Mouse (Mus musculus): ENCODE measurements around the gene Rabepk. TPM values are rescaled to one million over a fixed set of nuclear protein-coding genes. Genes with fewer than 3 reads are reported as not detected.
"Not testable (repeated sequence)": the region's sequence is repeated elsewhere in the genome, so short reads cannot be mapped to it uniquely, and the experiment has no call there.

Gene Rabepk
- 18.6 and 21.0 TPM in 2 replicates for polyA plus RNA-seq (2012; rRNA removed)

- TF ChIP-seq POLR2A (IDR thresholded peaks at IDR 0.05; ENCODE audit: borderline replicate concordance, extremely low read depth, insufficient read depth, insufficient read length, poor library complexity, severe bottlenecking) (no peak), CTCF (IDR thresholded peaks at IDR 0.05; ENCODE audit: borderline replicate concordance, extremely low read depth, insufficient read depth, insufficient read length) (no peak)
- DNase-seq (ENCODE audit: low read depth): peak; percentile 86
Measured at GRCm38 (mm10) chr2:34799357-34800256, at the start of gene Rabepk. TSS of gene Rabepk (minus strand) at chr2:34799912.

- DNase-seq (ENCODE audit: low read depth): no peak
- TF ChIP-seq CTCF (IDR thresholded peaks at IDR 0.05; ENCODE audit: borderline replicate concordance, extremely low read depth, insufficient read depth, insufficient read length) (no peak), POLR2A (IDR thresholded peaks at IDR 0.05; ENCODE audit: borderline replicate concordance, extremely low read depth, insufficient read depth, insufficient read length, poor library complexity, severe bottlenecking) (no peak)
Measured at GRCm38 (mm10) chr2:34847702-34848101, 48.0 kb upstream of the Rabepk start.

GRCm38 (mm10) chr2:34843211-34843939 is 43.7 kb upstream of the Rabepk start:
- no peak for DNase-seq (ENCODE audit: low read depth)
- TF ChIP-seq POLR2A (IDR thresholded peaks at IDR 0.05; ENCODE audit: borderline replicate concordance, extremely low read depth, insufficient read depth, insufficient read length, poor library complexity, severe bottlenecking) (no peak), CTCF (IDR thresholded peaks at IDR 0.05; ENCODE audit: borderline replicate concordance, extremely low read depth, insufficient read depth, insufficient read length) (no peak)

- no peak for TF ChIP-seq CTCF (IDR thresholded peaks at IDR 0.05; ENCODE audit: borderline replicate concordance, extremely low read depth, insufficient read depth, insufficient read length)
- peak; percentile 1 for DNase-seq (ENCODE audit: low read depth)
Measured at GRCm38 (mm10) chr2:34841706-34842105, 42.0 kb upstream of the Rabepk start.

- not testable (repeated sequence) for DNase-seq (ENCODE audit: low read depth)
Measured at GRCm38 (mm10) chr2:34840143-34840542, 40.4 kb upstream of the Rabepk start.

GRCm38 (mm10) chr2:34835669-34836068 is 36.0 kb upstream of the Rabepk start:
- no peak for DNase-seq (ENCODE audit: low read depth)
- TF ChIP-seq CTCF (IDR thresholded peaks at IDR 0.05; ENCODE audit: borderline replicate concordance, extremely low read depth, insufficient read depth, insufficient read length): no peak
- TF ChIP-seq POLR2A (IDR thresholded peaks at IDR 0.05; ENCODE audit: borderline replicate concordance, extremely low read depth, insufficient read depth, insufficient read length, poor library complexity, severe bottlenecking): no peak

- no peak for TF ChIP-seq POLR2A (IDR thresholded peaks at IDR 0.05; ENCODE audit: borderline replicate concordance, extremely low read depth, insufficient read depth, insufficient read length, poor library complexity, severe bottlenecking)
- TF ChIP-seq CTCF (IDR thresholded peaks at IDR 0.05; ENCODE audit: borderline replicate concordance, extremely low read depth, insufficient read depth, insufficient read length): no peak
- DNase-seq (ENCODE audit: low read depth): no peak
Measured at GRCm38 (mm10) chr2:34833624-34834023, 33.9 kb upstream of the Rabepk start.

GRCm38 (mm10) chr2:34832766-34833457 is 33.2 kb upstream of the Rabepk start, which contains the start of gene Gm34653:
TSS of gene Gm34653 (plus strand) at chr2:34833007.
- DNase-seq (ENCODE audit: low read depth): not testable (repeated sequence)

- not testable (repeated sequence) for DNase-seq (ENCODE audit: low read depth)
Measured at GRCm38 (mm10) chr2:34830066-34830465, 30.4 kb upstream of the Rabepk start.

GRCm38 (mm10) chr2:34828026-34828425 is 28.3 kb upstream of the Rabepk start:
- DNase-seq (ENCODE audit: low read depth): no peak
- TF ChIP-seq POLR2A (IDR thresholded peaks at IDR 0.05; ENCODE audit: borderline replicate concordance, extremely low read depth, insufficient read depth, insufficient read length, poor library complexity, severe bottlenecking): no peak

- DNase-seq (ENCODE audit: low read depth): no peak
- TF ChIP-seq POLR2A (IDR thresholded peaks at IDR 0.05; ENCODE audit: borderline replicate concordance, extremely low read depth, insufficient read depth, insufficient read length, poor library complexity, severe bottlenecking) (no peak), CTCF (IDR thresholded peaks at IDR 0.05; ENCODE audit: borderline replicate concordance, extremely low read depth, insufficient read depth, insufficient read length) (no peak)
Measured at GRCm38 (mm10) chr2:34827591-34827990, 27.9 kb upstream of the Rabepk start.
